Mouse (Mus musculus) urinary bladder, postnatal 10 days (tissue): ENCODE results near the gene Cmbl.
"Not testable (repeated sequence)": the region's sequence is repeated elsewhere in the genome, so short reads cannot be mapped to it uniquely, and the experiment has no call there.

Source experiments
- DNase-seq: peaks from one replicate; pipeline ENCODE4 v3.0.0; 2022; ENCODE audit warnings: low spot score

Gene Cmbl

DNA sequence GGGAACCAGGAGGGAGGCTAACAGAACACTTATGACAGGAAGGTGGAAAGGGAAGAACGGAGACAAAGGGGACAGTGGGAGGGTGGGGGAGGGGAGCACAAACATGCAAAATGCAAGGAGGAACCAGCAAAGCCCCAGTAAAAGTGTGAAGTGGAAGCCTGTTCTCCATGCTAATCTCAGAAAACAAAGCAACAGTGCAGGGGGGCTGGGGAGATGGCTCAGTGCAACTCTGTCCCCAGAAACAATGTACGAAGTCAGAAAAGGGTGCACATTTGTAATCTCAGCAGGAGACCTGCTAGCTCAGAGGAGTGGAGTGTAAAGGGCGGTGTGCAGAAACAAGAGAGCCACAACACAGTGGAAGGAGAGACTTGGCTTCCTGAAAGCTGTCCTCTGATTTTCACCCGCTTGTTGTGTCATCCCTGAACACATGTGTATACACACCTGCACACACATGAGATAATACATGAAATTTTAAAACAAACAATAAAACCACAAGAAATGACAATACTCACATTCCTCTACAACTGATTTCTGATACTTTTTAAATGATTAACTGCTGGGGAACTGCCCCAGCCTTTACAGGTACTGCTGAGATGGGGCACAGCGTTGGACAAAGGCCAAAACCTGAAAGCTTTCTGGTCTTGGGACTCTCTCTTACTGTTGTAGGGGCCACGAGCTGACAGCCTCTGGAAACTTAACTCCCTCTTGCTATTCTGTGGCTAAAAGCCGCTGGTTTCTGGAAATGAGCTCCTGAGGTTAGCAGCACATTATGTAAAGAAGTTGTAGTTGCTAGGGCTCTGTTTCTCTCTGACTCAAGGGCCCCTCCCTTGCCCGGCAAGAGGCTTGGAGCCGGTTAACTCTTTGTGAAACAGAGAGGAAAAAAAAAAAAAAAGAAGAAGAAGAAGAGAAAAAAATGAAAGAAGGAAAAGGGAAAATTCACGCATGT is 22.9 kb upstream of the Cmbl start:
- DNase-seq, result no peak

DNA sequence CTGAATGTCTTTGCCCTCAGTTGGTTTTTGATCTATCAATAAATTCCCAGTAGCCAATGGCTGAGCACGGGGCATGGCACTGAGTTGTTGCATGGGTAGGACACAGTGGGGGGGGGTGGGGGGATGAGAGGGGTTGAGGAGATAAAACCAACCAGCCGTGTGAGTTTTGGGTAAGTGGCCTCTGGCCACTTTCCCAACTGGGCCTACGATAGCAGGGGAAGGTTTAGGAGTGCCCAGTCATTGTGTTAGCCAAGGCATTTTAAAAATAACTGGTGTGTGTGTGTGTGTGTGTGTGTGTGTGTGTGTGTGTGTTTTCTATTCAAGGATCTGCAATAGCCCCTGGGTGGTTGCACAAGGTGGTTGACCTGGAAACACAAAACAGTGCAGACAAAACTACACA is 21.9 kb upstream of the Cmbl start:
- DNase-seq, result no peak

DNA sequence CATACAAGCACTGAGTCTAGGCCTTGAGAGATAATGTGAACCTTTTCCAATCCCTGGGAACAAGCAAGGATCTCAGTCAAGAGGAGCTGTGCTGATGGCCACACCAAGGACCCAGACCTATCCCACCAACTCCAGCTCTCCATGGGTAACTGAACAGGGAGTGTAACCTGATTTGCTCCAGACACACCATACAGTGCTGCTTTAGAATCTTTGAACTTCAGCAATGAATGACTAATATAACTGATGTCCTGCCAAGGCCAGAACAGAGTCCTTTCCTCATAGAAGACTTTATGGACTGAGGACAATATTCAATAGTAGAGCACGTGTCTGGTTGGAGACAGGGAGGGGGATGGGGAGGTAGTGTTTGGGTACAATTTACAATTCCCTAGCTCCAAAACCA is 20.1 kb upstream of the Cmbl start:
- no peak for DNase-seq

DNA sequence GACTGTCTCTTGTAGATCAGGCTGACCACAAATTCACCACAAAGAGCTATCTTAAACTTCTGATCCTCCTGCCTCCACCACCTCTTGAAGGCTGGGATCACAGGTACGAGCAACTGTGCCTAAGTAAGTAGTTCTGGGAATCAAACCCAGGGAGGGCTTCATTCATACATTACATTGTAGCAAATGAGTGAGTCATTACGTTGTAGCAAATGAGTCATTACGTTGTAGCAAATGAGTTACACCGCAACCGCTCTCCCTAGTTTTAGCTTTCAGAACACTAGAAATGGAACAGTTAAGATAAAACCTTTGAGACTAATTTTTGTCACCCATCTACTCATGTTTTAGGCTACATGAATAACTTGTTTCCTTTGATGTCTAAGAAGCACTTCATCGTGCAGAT is 18.9 kb upstream of the Cmbl start:
- no peak for DNase-seq

DNA sequence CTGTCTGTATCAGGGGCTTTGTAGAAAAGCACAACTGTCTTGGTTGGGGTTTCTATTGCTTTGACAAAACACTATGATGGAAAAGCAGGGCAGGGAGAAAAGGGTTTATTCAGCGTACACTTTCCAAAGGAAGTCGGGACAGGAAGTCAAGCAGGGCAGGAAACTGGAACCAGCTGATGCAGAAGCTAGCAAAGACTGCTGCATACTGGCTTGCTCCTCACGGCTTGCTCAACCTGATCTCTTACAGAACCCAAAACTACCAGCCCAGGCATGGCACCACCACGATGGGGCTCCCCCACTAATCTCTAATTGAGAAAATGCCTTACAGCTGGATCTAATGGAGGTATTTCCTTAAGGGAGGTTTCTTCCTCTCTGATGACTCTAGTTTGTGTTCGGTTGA is 17.8 kb upstream of the Cmbl start:
- DNase-seq, result no peak

DNA sequence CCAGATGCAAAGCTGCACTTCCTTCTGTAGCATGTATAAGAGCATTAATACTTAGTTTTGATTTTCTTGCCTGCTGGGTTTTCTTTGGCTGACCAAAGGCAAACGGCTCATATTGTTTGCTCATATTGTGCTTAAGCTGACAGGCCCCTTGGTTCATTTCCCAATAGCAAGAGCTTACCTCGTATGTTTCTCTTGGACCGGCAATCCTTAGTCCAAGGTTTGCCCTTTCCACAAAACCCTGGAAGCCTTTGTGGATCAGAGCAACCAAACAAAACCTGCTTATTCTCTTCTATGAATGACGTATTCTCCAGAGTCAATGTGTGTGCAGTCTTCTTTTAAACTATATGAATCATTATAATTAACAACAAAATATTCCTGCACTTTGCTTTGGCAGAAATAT is 14.8 kb upstream of the Cmbl start:
- no peak for DNase-seq

DNA sequence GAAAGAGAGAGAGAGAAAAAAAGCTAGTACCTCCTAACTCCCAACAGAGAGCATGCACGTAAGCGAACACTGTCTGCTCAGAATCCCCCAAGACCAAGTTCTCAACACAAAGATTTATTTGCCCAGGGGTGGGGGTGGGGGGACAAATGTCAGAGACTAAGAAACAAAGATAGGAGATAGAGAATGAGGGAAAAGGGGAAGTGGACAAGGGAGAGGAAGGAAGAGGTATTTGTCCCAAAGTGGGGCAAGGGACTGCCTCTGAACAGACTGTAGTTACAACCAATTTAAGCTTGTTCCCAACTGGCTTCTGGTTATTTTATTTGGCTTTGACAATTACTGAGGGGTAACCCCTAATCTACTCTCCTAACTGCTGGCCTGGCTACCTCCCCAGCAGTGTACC is 10.3 kb upstream of the Cmbl start:
- DNase-seq, result no peak

DNA sequence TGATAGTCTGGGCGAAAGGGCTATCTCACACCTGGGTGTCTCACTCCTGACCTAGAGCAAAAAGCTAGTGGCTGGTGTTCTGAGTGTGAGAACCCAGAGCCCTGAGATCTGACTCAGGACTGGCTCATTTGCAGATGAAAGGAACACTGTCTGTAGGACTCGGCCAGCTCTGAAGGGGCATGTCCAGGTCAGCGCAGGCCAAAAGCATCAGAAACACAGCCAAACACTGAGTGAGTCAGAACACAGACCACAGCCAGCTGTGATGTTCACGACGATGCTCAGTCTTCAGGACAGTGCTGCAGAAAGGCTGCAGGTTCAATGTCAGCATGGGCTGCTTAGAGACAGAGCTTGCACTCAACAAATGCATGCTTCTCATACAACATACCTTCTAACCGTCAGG is 3.8 kb upstream of the Cmbl start:
- DNase-seq, result no peak

DNA sequence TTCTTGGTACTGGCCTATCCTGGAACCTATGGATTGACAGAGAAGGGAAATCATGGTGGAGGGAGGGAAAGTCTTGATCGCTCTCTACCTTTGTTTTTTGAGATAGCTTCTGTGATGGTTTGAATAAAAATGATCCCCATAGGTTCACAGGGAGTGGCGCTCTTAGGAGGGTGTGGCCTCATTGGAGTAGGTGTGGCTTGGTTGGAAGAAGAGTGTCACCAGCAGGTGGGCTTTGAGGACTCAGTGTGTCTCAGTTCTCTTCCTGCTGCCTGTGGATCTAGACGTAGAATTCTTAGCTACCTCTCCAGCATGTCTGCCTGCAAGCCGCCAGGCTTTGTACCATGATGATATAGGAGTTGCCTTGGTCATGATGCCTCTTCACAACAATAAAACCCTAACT is 3.2 kb upstream of the Cmbl start:
- DNase-seq, result no peak

DNA sequence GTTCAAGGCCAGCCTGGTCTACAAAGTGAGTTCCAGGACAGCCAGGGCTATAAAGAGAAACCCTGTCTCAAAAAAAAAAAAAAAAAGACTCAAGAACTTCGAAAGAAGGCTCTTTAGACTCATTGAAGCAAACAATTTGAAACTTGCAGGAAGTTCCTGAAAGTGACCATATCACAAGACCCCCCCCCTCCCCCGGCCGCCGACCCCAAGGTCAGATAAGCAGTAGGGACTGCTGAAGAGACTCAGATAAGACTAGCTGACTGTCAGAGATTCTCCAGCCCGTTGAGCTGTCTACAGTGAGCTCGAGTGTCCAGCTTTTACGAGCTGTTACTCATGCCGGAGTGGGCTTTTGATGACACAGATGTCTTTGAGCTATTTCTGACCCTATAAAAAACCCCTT is 2.3 kb upstream of the Cmbl start:
- DNase-seq, result no peak

DNA sequence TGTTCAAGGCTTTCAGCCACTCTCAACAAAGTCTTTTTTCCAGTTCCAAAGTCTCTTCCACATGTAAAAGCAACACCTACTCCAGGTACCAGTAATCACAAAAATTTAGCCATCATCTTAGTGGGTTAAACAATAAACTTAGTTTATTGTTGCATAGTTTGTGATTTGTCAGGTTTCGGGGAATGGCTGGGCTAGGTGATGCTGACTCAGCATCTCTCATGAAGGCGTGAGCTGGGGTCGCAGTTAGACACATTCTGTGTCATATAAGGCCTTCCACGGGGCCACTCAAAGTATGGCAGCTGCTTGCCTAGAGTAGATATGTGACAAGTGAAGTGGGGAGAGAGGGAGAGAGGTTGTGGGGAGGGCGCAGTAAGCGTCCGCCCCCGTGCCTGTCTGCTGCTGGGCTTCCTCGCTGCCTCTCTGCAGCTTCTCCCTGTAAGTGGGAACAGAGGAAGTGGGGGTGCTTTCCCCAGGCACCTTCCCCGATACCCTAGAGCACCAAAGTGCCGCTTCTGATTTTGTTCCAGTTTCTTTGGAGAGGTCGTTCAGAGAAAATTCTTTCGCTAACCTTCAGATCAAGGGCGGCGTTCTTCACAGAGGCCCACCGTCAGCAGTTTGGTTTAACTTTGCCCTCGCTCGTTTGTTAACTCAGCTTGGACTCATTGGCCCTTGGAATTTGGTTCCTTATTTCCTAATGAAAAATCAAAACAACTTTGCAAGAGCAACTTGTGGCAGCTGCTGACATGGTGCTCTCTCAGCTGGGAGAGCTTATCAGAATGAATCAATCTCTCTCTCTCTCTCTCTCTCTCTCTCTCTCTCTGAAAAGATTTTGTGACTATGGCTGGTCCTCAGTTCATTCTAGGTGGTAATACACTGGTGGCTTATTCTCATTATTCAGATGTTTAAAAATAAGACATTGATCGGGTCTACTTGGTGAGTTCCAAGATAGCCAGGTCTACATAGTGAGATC is 1.3 kb upstream of the Cmbl start:
- no peak for DNase-seq

DNA sequence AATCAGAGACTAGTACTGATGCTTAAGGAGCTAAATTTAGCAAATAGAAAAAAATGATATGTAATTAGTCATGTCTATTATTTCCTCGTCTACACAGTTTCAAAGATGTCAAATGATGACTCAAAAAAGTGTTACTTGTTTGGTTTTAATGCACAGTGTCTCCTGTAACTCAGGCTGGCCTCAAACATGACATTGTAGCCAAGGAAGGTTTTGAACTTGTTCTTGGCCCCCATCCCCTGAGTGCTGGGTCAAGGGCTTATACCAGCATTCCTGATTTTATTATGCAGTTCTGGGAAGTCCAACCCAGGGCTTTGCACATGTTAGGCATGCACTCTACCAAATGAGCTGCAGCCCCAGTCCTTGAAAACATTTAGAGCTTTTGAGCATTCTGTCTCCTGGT is 597 bp downstream of the Cmbl start:
- DNase-seq, result no peak

DNA sequence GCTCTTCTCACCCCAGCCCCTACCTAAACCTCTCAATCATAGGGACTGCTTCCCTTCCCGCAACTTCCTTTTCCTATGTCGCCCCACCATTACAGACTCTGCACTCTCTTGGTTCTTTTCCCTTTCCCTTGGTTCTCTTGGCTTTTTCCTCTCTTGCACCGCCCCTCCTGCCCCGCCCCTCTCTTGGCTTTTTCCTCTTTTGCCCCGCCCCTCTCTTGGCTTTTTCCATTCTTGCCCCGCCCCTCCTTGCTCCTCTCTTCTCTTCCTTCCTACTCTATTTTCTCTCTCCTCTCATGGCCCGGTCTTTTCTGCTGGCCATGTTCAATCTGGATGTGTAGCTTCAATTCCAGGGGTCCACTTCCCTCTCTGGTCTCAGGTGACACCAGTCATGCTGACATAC is 2.2 kb downstream of the Cmbl start:
- DNase-seq, result no peak

DNA sequence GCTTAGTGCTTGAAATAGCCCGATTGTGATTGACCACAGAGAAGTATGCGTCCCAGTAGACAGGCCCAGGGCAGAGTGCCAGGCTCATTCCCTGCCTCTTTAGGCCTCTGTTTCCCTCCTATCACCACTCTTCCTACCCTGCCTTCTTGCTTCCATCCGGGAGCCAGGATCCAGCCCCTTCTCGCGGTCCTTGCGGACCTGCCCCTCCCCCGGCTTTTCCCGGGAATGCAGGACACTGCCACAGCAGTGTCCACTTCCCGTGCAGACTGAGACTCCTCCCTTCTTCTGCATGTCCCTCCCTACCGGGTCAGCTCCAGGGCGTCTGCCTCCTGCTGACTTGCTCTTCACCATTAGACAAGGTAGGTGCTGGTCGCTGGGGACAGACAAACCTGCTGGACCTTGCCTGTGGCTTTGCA is 3.4 kb downstream of the Cmbl start:
- DNase-seq, result no peak

DNA sequence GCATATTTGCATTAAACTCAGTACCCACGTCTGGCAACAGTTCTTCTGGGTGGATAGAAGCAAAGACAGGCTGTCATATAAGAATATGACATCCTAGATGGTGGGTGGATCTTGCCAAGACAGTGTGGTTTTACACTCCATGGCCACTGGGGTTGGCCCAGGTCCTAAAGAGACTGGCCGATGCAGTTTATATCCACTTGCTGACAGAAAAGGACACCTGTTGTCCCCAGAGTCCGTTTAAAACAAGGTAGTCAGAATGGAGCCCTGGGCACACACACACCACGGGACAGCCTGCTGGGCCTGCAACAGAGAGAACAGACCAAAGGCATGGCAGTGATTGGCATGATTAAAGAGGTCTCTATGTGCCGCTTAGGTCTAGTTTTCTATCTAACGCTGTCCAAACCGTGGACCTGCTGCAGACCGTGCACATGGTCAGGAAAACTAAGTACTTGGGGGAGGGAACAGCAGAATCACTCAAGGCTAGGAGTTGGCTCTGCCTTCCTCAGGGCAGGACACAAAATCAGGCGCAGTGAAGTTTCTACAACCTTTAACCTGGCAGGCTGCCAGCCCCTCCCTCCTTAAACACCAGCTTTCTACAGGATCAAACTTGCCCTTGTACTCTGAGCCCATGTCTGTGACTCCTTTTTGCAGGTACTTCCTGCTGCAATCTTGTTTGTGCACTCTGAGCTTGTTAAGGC is 4.3 kb downstream of the Cmbl start:
- DNase-seq, result peak; percentile 36

DNA sequence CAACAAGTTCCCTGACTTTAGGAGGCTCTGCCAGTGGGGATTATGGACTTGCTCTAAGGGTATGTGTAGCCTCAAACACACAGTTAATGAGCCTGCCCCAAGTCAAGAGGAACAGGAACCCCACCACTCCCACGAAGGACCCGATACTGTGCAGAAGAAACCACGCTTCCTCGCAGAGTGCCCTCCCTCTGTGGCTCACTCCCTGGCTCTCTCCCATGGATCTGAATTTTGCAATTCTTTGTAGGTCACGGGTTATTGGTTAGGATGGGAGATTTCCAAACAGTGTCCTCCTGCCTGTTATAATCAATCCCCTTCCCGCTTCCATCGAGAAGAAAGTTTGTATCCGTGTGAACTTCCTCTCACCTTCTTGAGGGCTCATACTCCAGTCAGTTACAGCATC is 5.8 kb downstream of the Cmbl start:
- no peak for DNase-seq

DNA sequence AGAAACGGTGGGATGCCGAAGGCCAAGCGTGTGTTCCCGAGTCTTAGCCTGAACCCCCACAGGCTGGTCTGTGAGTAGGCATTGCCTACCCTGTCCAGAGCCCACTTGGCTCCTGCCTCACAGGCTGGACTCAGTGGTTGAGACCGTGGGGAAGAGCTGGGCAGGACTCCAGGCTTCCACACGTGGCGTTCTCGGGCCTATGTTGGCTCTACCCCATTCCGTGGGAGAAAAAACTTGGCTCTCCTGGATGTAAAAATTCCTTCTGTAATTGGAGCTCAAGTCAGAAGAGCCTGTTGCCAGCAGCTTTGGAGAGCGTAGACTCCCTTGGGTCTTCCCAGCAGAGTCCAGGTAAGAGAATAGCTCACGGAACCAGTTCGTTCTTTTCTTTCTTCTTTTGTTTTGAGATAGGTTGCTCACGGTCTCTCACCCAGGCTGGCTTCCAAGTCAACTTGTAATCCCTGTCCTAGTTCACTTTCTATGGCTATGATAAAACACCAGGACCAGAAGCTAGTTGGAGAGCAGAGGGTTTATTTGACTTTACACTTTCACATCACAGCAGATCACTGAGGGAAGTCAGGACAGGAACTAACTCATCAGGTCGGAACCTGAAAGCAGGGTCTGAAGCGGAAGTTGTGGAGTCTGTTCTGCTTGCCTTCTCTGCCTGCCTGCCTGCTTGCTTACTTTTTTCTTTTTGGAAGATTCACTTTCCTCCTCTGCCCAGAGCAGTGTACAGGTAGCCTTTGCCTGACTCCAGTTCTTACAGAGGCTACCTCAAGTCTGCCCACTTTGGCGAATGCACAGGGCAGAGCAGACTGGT is 6.9 kb downstream of the Cmbl start:
- no peak for DNase-seq

DNA sequence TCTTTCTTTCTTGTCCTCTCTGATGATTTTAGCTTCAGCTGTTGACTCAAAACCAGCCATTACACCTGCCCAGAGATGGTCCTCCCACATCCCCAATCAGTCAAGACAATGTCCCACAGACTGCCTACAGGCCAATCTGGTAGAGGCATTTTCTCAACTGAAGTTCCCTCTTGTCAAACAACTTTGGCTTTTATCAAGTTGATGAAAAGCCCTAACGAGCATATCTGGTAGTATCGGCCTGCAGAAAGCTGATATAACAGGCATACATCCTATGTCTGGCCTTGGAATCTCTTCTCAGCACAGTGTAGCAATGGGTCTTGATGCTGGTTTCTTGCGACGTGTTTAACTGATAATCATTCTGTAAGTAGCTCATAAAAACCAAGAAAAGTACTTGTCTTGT is 8.1 kb downstream of the Cmbl start:
- no peak for DNase-seq

DNA sequence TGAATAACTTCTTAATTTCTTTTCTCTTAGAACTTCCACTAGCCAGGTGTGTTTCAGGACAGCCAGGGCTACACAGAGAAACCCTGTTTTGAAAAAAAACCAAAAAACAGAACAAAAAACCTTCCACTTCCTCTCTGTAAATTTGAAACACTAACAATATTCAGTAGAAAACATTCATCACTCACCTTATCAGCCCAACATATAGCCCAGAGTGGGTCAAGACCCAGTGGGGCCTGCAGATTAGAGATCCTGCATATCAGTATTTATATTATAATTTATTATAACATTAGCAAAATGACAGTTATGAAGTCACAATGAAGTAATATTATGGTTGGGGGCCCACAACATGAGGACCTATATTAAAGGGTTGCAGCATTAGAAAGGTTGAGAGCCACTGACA is 8.5 kb downstream of the Cmbl start:
- no peak for DNase-seq

DNA sequence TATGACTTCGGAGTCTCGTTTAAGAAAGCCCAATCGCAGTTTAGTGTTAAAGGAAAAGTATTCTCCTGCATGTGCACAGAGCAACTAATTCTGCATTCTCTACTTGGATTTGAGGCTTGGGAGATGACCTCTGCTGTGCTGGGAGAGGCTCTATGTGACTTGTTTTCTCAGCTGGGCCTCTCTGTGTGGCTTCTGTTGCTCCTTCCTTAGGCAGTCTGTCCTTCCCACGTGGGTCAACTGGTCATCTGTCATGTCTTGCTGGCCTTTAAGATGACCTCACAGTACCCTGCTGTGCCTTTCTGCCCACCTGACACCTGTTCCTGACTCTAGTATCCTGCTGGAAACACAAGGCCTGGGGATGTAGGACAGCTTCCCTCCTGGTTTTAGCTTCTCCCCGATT is 10.9 kb downstream of the Cmbl start:
- no peak for DNase-seq

DNA sequence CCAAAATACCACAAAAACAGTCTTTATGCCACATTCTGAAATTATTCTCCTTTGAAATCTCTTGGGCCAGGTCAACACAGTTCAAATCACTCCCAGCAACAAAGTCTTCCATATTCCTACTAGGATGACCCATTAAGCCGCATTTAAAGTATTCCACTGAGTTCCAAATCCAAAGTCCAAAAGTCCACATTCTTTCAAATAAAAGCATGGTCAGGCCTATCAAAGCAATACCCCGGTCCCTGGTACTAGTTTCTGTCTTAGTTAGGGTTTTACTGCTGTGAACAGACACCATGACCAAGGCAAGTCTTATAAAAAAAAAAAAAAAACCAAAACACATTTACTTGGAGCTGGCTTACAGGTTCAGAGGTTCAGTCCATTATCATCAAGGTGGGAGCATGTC is 15.9 kb downstream of the Cmbl start:
- not testable (repeated sequence) for DNase-seq
